Mouse (Mus musculus): ENCODE measurements at regions not wholly inside any gene's neighbourhood (a gene's known extent, or its start where the extent isn't known, plus 50 kb on each side); places are given as distances from the start of the nearest gene placed in this dataset.
A peak's percentile ranks its signal among the peaks of the same experiment; 100 is the strongest.

- peak; percentile 86 to 90 for DNase-seq
Measured at GRCm38 (mm10) chr5:41476001-41476400, 232.0 kb downstream of the Rab28 start.

GRCm38 (mm10) chr5:41445512-41446005, 262.4 kb downstream of the Rab28 start:
- no peak for DNase-seq

GRCm38 (mm10) chr5:41441081-41441480, 266.9 kb downstream of the Rab28 start:
- DNase-seq, result no peak

- DNase-seq, result no peak
Measured at GRCm38 (mm10) chr5:41419121-41419874, 288.7 kb downstream of the Rab28 start.

GRCm38 (mm10) chr5:41409070-41409668, 298.8 kb downstream of the Rab28 start:
- no peak for DNase-seq

GRCm38 (mm10) chr5:41392802-41393234, 315.1 kb downstream of the Rab28 start:
- peak in 1 of 2 experiments; percentile 4 for DNase-seq

- no peak for DNase-seq
Measured at GRCm38 (mm10) chr5:41392137-41392554, 315.8 kb downstream of the Rab28 start.

GRCm38 (mm10) chr5:41373409-41373808, 334.5 kb downstream of the Rab28 start:
- DNase-seq, result peak; percentile 53 to 67

- peak in 1 of 2 experiments; percentile 9 for DNase-seq
Measured at GRCm38 (mm10) chr5:41371461-41371860, 336.5 kb downstream of the Rab28 start.

GRCm38 (mm10) chr5:41370356-41370755, 337.6 kb downstream of the Rab28 start:
- peak; percentile 85 to 90 for DNase-seq

GRCm38 (mm10) chr5:41369907-41370306, 338.1 kb downstream of the Rab28 start:
- peak in 1 of 2 experiments; percentile 10 for DNase-seq

GRCm38 (mm10) chr5:41365883-41366282, 342.1 kb downstream of the Rab28 start:
- DNase-seq, result no peak

GRCm38 (mm10) chr5:41348410-41348821, 359.5 kb downstream of the Rab28 start:
- DNase-seq, result peak; percentile 56 to 71

- no peak for DNase-seq
Measured at GRCm38 (mm10) chr5:41347416-41347815, 360.5 kb downstream of the Rab28 start.

- no peak for DNase-seq
Measured at GRCm38 (mm10) chr5:41340581-41340980, 367.4 kb downstream of the Rab28 start.

- no peak for DNase-seq
Measured at GRCm38 (mm10) chr5:41296440-41296839, 411.5 kb downstream of the Rab28 start.

- no peak for DNase-seq
Measured at GRCm38 (mm10) chr5:41266731-41267130, 441.2 kb downstream of the Rab28 start.

- DNase-seq, result peak; percentile 4 to 5
Measured at GRCm38 (mm10) chr5:41266317-41266716, 441.6 kb downstream of the Rab28 start.

GRCm38 (mm10) chr5:41261654-41262237, 446.2 kb downstream of the Rab28 start:
- DNase-seq, result no peak

All from cerebellum, postnatal 10 days (tissue).